Mouse (Mus musculus) liver, embryonic 14.5 days (tissue): ENCODE results near the gene Ntrk3.

Source experiments
- CTCF ChIP-seq: IDR thresholded peaks from 2 replicates; pipeline ENCODE4 v1.5.1; 2016; ENCODE audit warnings: antibody characterized with exemption, low read depth, control low read depth
- EP300 ChIP-seq: IDR thresholded peaks from 2 replicates; pipeline ENCODE4 v1.6.1; 2016; ENCODE audit warnings: antibody characterized with exemption, low read depth

DNA sequence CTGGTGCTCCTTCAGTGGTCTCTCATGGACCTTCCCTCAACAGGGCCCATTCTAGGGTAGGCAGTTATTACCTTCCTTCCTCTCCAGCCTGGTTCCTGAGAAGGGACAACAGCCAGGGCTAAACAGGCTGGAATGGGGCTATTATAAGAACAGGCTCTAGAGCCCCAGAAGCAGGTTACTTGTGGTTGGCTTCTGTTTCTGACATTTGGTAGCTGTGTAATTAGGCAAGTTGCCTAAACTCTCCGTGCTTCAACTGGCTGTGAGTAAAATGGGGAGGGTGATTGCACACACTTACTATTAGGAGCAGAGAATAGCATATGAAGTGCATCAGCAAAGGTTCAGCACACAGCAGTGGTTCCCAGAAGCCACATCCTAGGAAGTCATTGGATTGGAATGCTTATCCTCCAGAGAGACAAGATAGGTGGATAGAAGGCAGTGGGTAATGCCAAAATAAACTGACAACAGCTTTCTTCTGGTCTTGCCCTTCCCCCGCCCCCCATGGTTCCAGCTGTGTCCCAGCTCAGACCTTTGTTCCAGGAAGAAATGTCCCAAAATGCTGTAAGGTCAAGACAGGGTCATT is 230.7 kb downstream of the Ntrk3 start:
- no peak for TF ChIP-seq CTCF
- no peak for TF ChIP-seq EP300
